Mouse (Mus musculus): Measurements from ENCODE around the gene Rsc1a1.

GRCm38 (mm10) chr4:141655908-141656608 lies 29.3 kb downstream of the Rsc1a1 start:
- TF ChIP-seq MAFK (IDR thresholded peaks at IDR 0.05; ENCODE audit: insufficient read depth, low read depth, low read length) (no peak), CHD2 (IDR thresholded peaks at IDR 0.05; ENCODE audit: low read depth, low read length) (no peak), HCFC1 (IDR thresholded peaks at IDR 0.05; ENCODE audit: borderline replicate concordance, insufficient read depth, low read length) (no peak), ZC3H11A (IDR thresholded peaks at IDR 0.05; ENCODE audit: borderline replicate concordance, low read depth, low read length) (no peak)
